Mouse (Mus musculus) gastrocnemius, adult 8-10 months (tissue): Measurements from ENCODE around the gene Dnah17. TPM values are rescaled to one million over a fixed set of nuclear protein-coding genes. Genes with fewer than 3 reads are reported as not detected.
A peak's percentile ranks its signal among the peaks of the same experiment; 100 is the strongest.

Source experiments
- DNase-seq, 2 experiments: peaks; one replicate each; pipeline ENCODE4 v3.0.0; 2022; ENCODE audit warnings: low spot score in 2 of 2
- total RNA-seq, 4 experiments: library from RNA; stranded (reverse); gene quantifications; 2 replicates each; pipeline ENCODE4 v1.2.4; 2022

Dnah17 gene
- total RNA-seq, 4 experiments from 2014 or later = 0.02 to 0.03 TPM; not detected in 2

GRCm38 (mm10) chr11:118088896-118089295, 41.5 kb downstream of the Dnah17 start:
- DNase-seq = no peak

- no peak for DNase-seq
These were observed 44.5 kb downstream of the Dnah17 start for GRCm38 (mm10) chr11:118085961-118086360.

DNA sequence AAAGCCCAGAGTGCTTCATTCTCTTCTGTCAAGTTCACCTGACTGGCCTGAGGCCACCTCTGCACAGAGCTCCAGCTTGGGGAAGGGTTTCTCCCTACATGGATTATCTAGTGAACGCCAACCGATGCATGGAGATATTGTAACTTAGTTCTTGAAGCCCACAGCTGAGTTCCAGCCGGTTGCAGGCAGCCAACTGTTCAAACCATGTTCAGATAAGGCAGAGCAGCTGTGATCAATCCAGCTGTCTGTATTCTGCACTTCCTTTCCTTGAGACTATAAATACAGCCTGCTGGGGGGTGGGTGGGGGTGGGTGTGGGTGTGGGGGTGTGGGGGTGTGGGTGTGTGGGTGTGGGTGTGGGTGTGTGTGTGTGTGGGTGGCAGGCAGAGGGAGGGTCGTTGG, 45.3 kb downstream of the Dnah17 start:
- no peak for DNase-seq

GRCm38 (mm10) chr11:118084266-118084665, 46.2 kb downstream of the Dnah17 start:
- no peak for DNase-seq

DNA sequence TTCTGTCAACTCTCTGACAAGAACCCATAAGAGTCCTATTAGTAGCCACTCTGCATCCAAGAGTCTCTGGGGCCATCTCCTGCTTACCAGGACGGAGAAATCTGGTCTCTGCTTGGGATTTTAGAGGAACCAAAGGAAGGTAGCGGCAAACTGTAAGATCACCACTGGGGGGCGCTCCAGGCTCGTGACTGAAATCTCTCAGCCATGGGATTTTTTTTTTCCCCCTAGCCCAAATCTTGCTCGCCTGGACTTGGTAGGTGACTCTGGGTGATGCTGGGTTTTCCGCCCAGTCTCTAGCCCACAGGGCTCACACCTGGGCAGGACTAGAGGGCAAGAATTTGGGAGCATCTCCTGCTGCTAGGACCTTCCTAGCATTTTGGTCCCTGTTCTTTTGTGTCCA, 46.6 kb downstream of the Dnah17 start:
- no peak for DNase-seq

GRCm38 (mm10) chr11:118082294-118082693, 48.1 kb downstream of the Dnah17 start:
- no peak for DNase-seq

- DNase-seq = no peak
These were observed 50.7 kb downstream of the Dnah17 start for GRCm38 (mm10) chr11:118079750-118080149.

- no peak for DNase-seq
These were observed 53.5 kb downstream of the Dnah17 start for GRCm38 (mm10) chr11:118076929-118077328.

DNA sequence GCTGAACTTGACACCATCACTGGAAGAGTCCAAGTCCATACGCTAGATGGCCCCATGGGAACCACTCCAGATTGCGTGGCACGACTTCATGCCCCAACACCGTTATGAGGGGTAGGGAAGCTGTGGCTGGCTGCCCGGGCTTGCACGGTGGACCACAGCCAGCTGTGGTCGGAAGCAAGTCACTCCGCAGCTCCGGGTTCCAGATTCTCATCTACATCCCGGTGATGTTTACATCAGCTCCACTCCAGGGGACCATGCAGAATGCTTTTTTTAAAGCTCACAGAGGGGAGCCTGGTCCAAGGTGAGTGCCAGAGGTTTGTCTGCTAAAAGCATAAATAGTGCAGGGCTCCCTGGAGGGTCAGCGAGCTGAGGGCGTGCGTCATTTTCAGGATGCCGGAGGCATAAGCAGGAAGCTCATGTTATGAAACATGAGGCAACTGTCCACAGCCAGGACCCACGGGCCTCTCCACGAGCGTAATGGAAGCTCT, 55.4 kb downstream of the Dnah17 start:
- peak in 1 of 2 experiments; percentile 10 for DNase-seq

DNA sequence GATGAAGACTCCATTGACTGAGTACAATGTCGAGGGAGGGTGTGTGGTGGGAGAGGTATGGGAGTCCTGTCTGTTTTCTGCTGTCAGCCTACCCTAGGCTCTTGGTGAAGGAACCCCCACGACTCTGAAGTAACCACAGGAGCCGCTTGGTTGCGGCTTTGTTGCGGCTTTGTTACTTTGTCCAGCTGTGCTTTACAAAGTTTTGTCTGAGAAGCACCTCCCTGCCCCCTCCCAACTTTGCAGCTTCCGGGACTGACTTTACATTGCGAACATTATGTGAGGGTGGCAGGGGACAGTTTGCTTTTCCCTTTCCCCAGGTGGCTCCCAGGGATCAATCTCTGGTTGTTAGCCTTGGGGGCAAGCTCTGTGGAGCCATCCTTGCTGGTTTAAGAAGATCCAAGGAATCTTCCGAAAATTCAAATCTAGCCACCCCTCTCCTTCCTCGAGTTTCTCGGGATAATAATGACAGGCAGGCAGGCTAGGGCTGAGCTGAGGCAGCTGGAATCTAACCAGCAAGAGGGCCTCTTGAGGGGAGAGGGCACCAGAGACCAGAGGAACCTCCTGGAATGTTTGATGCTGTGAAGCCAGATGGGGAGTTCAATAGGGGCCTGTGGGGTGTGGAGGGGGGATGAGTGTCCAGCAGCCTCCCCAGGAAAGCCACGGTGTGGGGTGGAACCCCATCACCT, 59.1 kb downstream of the Dnah17 start:
- DNase-seq = no peak

DNA sequence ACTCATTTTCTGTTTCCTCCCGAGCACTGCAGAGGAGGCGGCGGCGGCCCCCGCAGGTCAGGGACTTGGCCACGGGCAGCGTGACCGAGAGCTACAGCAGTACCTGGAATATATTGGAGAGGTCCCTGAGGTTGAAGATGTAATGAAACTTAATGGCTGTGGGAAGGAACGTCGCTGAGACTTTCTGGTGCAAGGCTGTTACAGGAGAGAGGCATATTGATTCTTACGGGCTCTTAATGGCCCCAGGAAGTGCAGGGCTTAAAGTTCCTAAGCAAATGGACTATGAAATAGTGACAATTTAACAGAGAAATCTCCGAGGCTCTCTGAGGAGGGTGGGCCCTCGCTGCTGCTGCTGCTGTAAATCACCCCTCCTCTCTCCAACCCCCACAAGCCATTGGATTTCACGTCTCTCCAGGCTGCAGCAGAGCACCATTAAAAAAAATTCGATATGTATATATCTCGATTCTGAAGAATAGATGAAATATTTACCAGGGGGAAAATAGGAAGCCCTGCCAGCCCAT, 61.6 kb downstream of the Dnah17 start:
- DNase-seq = no peak

DNA sequence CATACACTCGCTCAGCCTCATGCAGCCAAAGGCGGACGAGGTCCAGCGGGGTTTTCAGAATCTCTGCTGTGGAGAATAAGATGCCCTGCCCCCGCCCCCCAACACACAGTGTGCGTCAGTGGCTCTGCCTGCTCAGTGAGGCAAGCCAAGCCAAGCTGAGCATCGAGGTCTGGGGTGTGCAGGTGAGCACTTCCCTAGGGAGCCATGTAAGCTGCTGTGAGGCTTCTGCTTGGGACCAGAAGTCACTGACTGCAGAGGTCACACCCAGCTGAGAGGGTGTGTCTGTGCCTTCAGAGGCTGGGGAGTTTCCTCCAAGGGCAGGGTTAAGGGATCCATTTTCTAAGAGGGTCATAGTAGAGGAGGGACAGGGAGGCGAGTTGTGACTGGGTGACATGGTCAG, 62.8 kb downstream of the Dnah17 start:
- no peak for DNase-seq

DNA sequence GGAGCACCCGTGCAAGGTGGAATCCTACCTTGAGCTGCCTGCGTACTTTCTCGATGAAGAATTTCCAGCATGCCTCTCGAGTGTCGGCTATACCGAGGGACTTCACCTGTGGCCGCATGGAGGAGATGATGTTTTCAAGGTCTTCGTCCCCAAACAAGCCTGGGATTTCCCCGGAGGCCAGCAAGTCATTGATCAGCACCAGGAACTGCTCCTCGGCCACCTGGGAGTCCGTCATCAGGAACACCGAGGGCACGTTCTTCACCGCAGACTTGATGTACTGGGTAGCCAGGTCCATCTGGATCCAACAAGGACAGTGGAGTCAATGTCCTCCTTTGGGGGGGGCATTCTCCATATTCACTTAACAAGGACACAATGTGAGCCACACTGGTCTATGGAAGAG, 70.4 kb downstream of the Dnah17 start:
- DNase-seq = no peak

DNA sequence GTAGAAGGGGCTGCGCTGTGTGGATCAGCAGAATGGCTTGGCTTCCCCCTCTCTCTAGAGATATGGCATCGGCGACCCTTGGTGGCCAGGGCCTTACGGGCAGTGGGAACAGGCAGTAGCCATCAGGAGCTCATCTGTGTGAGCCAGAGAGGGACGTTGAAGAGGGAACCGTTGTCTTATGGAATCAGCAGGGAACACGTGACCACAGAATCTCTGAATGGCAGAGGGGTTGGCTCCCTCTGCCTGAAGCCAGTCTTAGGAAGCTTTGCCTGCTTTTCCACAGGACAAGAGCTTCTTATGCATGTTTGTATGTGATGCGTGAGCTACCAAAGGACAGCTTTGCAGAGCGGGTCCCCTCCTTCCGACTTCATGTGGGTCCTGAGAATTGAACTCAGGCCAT, 71.6 kb downstream of the Dnah17 start:
- DNase-seq = no peak

GRCm38 (mm10) chr11:118058367-118058766, 72.1 kb downstream of the Dnah17 start:
- no peak for DNase-seq

DNA sequence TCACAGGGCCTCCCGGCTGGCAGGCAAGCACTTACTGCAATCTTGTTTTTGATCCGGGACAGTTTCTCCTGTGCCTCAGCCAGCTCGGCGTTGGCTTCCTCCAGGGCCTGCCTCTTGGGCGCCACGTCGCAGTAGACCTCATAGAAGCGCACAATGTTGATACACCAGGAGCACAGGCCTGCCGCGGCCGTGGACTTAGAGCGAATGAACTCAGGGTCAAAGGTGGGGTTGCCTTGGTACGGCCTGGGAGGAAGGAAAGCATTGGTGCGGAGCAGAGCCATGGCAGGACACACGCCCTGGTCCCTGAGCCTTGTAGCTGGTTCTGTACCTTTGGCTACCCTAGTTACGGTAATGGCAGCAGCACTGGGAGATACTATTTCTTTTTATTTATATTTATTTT, 80.3 kb downstream of the Dnah17 start:
- DNase-seq = no peak

DNA sequence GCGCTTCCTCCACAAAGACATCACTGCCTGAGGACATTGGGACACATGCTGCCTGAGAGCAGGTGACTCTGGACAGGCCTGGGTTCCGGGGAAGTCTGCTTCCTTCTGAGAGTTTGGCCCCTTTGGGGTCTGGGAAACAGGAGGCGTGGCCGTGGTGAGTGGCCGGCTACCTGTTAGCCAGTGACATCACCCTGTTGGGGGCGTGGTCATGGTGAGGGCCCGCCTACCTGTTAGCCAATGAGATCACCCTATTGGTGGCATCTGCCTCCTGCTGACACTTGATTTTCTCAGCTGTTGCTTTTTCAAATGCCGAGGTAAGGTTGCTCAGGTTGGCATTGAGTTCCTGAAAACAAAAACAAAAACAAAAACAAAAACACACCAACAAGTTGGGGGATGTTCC, 80.8 kb downstream of the Dnah17 start:
- DNase-seq = no peak

- DNase-seq = no peak
These were observed 87.0 kb downstream of the Dnah17 start for GRCm38 (mm10) chr11:118043293-118043907.

DNA sequence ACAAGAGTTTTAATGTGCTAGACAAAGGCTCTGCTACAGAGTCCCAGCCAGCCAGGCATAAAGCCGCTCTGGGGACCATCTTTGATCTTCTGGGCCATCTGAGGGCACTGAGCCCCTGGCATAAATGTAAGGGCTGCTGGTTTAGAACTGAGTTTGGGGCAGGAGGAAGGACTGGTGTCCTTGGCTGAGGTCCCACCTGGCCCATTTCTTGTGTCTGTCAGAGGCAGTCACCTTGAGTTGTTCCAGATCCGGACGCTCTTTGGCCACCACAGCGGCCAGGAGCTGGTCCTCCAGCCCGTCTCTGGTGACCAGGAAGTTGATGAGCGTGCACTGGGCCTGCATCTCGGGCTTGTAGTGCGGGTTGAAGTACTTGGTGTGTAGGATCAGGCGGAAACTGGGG, 87.6 kb downstream of the Dnah17 start:
- no peak for DNase-seq

DNA sequence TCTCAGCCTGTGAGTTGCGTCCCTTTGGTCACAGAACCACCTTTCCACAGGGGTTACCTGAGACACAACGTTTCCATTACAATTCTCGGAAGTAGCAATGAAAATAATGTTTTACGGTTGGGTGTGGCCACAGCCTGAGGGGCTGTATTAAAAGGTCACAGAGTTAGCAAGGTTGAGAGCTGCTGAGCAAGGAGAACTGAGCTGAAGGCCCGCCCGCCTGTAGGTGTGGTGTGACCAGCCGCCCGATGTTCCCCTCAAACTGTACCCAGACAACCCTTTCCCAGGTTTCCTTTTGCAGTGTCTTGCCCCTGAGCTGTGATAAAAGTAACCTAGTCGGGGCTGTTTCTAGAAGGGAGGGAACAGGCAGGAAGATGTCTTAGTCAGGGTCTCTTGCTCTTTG, 95.4 kb downstream of the Dnah17 start:
- no peak for DNase-seq

DNA sequence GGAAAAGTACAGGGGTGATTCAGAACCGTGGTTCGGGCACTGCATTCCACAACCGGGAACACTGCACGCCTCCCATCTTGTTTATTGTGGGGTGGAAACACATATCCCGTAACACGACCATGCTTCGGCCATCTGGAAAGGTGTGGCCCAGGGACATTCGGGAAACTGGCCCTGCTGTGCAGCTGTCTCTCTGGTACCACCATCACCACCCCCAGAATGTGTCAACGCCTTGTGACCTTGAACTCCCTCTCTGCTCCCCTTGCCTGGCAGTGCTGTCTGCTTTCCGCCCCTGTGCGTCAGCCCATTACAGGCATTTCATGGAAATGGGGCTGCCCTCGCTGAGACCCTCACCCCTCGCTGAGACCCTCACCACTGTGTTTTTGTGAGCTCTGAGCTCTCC, 96.0 kb downstream of the Dnah17 start:
- DNase-seq = no peak

GRCm38 (mm10) chr11:118031134-118031533, 99.3 kb downstream of the Dnah17 start:
- DNase-seq = no peak

DNA sequence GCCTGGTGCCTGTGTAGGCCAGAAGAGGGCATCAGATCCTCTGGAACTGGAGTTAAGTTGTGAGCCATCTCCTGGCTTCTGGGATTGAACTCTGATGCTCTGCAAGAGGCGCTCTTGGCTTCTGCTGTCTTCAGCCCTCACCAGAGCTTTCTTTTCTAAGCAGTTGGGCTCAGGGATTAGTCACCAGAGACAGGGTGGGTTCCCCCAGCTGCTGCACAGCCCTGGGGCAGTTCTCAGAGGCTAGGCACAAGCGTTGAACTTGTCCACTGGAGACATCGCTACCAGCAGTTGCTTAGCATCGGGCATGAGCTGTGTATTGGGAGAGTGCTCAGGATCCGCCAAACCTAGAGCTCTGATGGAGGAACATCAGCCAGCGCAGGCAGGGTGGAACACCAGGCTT, 101.3 kb downstream of the Dnah17 start:
- DNase-seq = no peak
